Mouse (Mus musculus): ENCODE measurements around the gene Thap3. TPM values are rescaled to one million over a fixed set of nuclear protein-coding genes. Genes with fewer than 3 reads are reported as not detected.

Gene Thap3
- polyA plus RNA-seq, 1 experiment from 2014 or later: 42.7 TPM

- peaks cover 8% of the 10 kb centered on the region; the same call in 1 of the 2 replicates for H3K36me3 ChIP-seq (ENCODE audit: control insufficient read depth, insufficient read depth)
- no peaks in the 10 kb centered on the region for H3K4me1 ChIP-seq (replicated peaks; ENCODE audit: control insufficient read depth, insufficient read depth, low read length)
- no peak overlapping the region for H3K4me2 ChIP-seq (ENCODE audit: low read length)
- no peak overlapping the region for H3K9ac ChIP-seq (replicated peaks; ENCODE audit: low read depth, low read length)
- no peak overlapping the region for H3K27ac ChIP-seq (ENCODE audit: low read length)
- 91% methylated on average over 14 of the region's 14 CpGs for WGBS
- H3K27me3 ChIP-seq (replicated peaks; ENCODE audit: control insufficient read depth, insufficient read depth, low read length): no peaks in the 10 kb centered on the region
- H3K4me3 ChIP-seq (replicated peaks; ENCODE audit: low read length): no peak overlapping the region
- no peaks in the 10 kb centered on the region for H3K9me3 ChIP-seq (ENCODE audit: control insufficient read depth, low read length)
- no peak for ATAC-seq
Measured at GRCm38 (mm10) chr4:151948497-151949471, 40.0 kb downstream of the Thap3 start.

DNA sequence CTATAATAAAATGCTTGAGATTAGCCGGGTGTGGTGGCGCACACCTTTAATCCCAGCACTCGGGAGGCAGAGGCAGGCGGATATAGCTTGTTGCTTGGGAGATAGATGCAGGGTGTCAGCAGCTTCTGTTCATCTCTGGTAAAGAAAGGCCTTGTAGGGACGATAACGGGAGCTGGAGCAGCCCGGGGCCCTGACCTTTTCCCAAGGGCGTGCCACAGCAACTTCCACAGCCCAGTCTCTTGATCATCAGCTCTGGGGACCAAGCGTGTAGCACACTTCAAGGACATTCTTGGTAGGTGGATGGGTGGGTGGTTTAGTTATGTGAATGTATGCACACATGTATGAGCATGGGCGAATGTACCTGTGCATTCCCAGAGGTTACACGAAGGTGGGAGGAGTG is 42.6 kb downstream of the Thap3 start:
- no peak overlapping the region for H3K9ac ChIP-seq (replicated peaks; ENCODE audit: low read depth, low read length)
- WGBS: 93% methylated on average over 11 of the region's 11 CpGs
- no peak for ATAC-seq
- H3K9me3 ChIP-seq (ENCODE audit: control insufficient read depth, low read length): no peaks in the 10 kb centered on the region
- H3K4me1 ChIP-seq (replicated peaks; ENCODE audit: control insufficient read depth, insufficient read depth, low read length): no peaks in the 10 kb centered on the region
- H3K4me2 ChIP-seq (ENCODE audit: low read length): no peak overlapping the region
- no peak overlapping the region for H3K27ac ChIP-seq (ENCODE audit: low read length)
- no peaks in the 10 kb centered on the region for H3K36me3 ChIP-seq (ENCODE audit: control insufficient read depth, insufficient read depth)
- H3K27me3 ChIP-seq (replicated peaks; ENCODE audit: control insufficient read depth, insufficient read depth, low read length): no peaks in the 10 kb centered on the region
- H3K4me3 ChIP-seq (replicated peaks; ENCODE audit: low read length): no peak overlapping the region

- ATAC-seq: no peak
- H3K27ac ChIP-seq (ENCODE audit: low read length): no peak overlapping the region
- 93% methylated on average over 3 of the region's 3 CpGs for WGBS
- H3K27me3 ChIP-seq (replicated peaks; ENCODE audit: control insufficient read depth, insufficient read depth, low read length): no peaks in the 10 kb centered on the region
- no peak overlapping the region for H3K9ac ChIP-seq (replicated peaks; ENCODE audit: low read depth, low read length)
- H3K4me1 ChIP-seq (replicated peaks; ENCODE audit: control insufficient read depth, insufficient read depth, low read length): peaks cover 13% of the 10 kb centered on the region
- no peaks in the 10 kb centered on the region for H3K36me3 ChIP-seq (ENCODE audit: control insufficient read depth, insufficient read depth)
- no peak overlapping the region for H3K4me2 ChIP-seq (ENCODE audit: low read length)
- no peak overlapping the region for H3K4me3 ChIP-seq (replicated peaks; ENCODE audit: low read length)
- no peaks in the 10 kb centered on the region for H3K9me3 ChIP-seq (ENCODE audit: control insufficient read depth, low read length)
Measured at GRCm38 (mm10) chr4:151938089-151938488, 50.7 kb downstream of the Thap3 start.

DNA sequence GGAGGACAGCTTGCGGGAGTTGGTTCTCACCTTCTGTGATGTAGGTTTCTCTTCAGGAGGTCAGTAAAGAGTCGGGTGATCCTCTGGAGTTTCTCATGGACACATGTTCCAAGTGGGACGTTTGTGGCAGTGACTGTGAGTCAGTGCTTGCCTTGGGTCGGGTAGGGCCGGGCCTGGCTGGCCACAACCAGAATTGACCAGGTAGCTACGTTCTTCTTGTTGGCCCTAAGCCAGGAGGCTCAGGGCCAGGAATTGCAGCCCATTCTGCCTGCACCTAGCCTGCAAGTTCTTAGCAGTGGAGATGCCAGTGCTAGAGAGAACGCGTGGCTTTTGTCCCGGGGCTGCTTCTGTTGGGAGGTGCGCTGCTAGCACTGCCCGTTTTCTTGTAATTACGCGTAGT is 51.4 kb downstream of the Thap3 start:
- Histone ChIP-seq H3K4me1 (replicated peaks; ENCODE audit: control insufficient read depth, insufficient read depth, low read length) (peaks cover 13% of the 10 kb centered on the region), H3K27ac (ENCODE audit: low read length) (no peak overlapping the region), H3K4me2 (ENCODE audit: low read length) (no peak overlapping the region), H3K27me3 (replicated peaks; ENCODE audit: control insufficient read depth, insufficient read depth, low read length) (no peaks in the 10 kb centered on the region), H3K9ac (replicated peaks; ENCODE audit: low read depth, low read length) (no peak overlapping the region), H3K4me3 (replicated peaks; ENCODE audit: low read length) (no peak overlapping the region), H3K9me3 (ENCODE audit: control insufficient read depth, low read length) (no peaks in the 10 kb centered on the region), H3K36me3 (ENCODE audit: control insufficient read depth, insufficient read depth) (no peaks in the 10 kb centered on the region)
- ATAC-seq: no peak
- 81% methylated on average over 13 of the region's 13 CpGs for WGBS

DNA sequence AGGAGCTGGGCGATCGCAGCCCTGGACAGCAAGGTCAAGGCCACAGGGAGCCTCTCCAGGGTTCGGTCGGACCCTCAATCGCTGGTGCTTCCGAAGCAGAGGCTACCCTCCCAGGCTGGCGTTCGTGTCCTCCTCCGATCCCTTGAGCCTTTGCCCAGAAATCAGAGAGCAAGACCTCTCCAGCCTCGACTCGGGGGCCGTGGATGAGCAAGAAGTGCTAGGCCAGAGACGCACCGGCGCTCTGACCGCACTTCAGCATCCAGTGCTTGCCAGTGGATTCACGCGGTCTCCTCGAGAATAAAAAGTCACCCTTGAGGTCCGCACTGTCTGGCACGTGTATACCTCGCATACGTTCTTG is 54.6 kb downstream of the Thap3 start:
- Histone ChIP-seq H3K9me3 (ENCODE audit: control insufficient read depth, low read length) (no peaks in the 10 kb centered on the region), H3K4me1 (replicated peaks; ENCODE audit: control insufficient read depth, insufficient read depth, low read length) (peaks cover 13% of the 10 kb centered on the region), H3K36me3 (ENCODE audit: control insufficient read depth, insufficient read depth) (no peaks in the 10 kb centered on the region), H3K4me2 (ENCODE audit: low read length) (peak overlapping the region; percentile 98), H3K27me3 (replicated peaks; ENCODE audit: control insufficient read depth, insufficient read depth, low read length) (no peaks in the 10 kb centered on the region), H3K27ac (ENCODE audit: low read length) (no peak overlapping the region), H3K9ac (replicated peaks; ENCODE audit: low read depth, low read length) (peak overlapping the region; percentile 86), H3K4me3 (replicated peaks; ENCODE audit: low read length) (peak overlapping the region; percentile 93)
- 2% methylated on average over 23 of the region's 23 CpGs for WGBS
- ATAC-seq: no peak

DNA sequence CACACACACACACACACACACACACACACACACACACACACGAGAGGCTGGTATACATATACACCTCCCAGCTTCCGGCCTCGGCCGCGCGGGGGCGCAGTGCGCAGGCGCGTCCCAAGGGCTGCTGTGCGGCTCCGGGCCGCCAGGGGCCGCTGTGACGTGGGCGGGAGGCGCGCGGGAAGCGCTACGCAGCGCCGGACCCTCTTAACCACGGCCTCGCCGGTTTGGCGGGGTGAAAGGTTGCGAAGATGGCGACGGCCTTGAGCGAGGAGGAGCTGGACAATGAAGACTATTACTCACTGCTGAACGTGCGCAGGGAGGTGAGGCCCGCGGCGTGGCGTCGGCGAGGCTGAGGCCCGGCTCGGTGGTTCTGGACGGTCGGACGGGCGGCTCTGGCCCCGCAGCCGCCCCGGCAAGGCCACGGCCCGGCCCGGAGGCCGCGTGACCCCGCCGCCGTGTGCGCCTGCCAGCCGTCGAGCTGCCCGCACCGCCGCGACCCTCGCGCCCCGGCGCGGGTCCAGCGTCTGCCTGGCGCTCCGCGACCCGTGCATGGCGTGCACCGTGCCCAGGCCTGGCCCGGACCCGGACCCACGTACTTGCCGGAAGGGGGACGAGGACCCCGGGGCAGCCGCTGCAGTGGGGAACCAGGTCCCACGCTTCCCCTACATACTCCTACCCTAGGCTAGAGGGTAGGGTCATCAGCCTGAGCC is 55.1 kb downstream of the Thap3 start, which contains the start of gene Dnajc11:
Dnajc11 (plus strand) TSS at position 187 of the 710 bp plus-strand sequence.
- Histone ChIP-seq H3K27me3 (replicated peaks; ENCODE audit: control insufficient read depth, insufficient read depth, low read length) (no peaks in the 10 kb centered on the region), H3K9ac (replicated peaks; ENCODE audit: low read depth, low read length) (peak within 1 kb of the TSS; percentile 86), H3K27ac (ENCODE audit: low read length) (no peak within 1 kb of the TSS), H3K4me3 (replicated peaks; ENCODE audit: low read length) (peak within 1 kb of the TSS; percentile 93), H3K36me3 (ENCODE audit: control insufficient read depth, insufficient read depth) (no peaks in the 10 kb centered on the region), H3K9me3 (ENCODE audit: control insufficient read depth, low read length) (no peaks in the 10 kb centered on the region), H3K4me2 (ENCODE audit: low read length) (peak within 1 kb of the TSS; percentile 98), H3K4me1 (replicated peaks; ENCODE audit: control insufficient read depth, insufficient read depth, low read length) (peaks cover 13% of the 10 kb centered on the region)
- 0% methylated on average over 76 of the region's 83 CpGs for WGBS
- ATAC-seq: peak; percentile 94

Other genes starting within 250 kb of the Thap3 start
- 119 and 123 TPM in 2 replicates for gene Camta1, start 127.1 kb downstream of the Thap3 start, polyA plus RNA-seq (2015; fragmentation: Nextera tagmentation; extraction: Ambion mirVana)
- 84.2 and 89.8 TPM in 2 replicates for gene Dnajc11, start 55.3 kb downstream of the Thap3 start, polyA plus RNA-seq (2015; fragmentation: Nextera tagmentation; extraction: Ambion mirVana)
- 20.5 and 21.8 TPM in 2 replicates for gene Phf13, start 7.3 kb upstream of the Thap3 start, polyA plus RNA-seq (2015; fragmentation: Nextera tagmentation; extraction: Ambion mirVana)
- gene Klhl21, start 19.8 kb upstream of the Thap3 start, polyA plus RNA-seq (2015; fragmentation: Nextera tagmentation; extraction: Ambion mirVana): 2.9 and 3.6 TPM in 2 replicates
- 23.4 and 25.4 TPM in 2 replicates for gene Zbtb48, start 38.7 kb upstream of the Thap3 start, polyA plus RNA-seq (2015; fragmentation: Nextera tagmentation; extraction: Ambion mirVana)
- 0.97 and 1.6 TPM in 2 replicates for gene Tas1r1, start 49.6 kb upstream of the Thap3 start, polyA plus RNA-seq (2015; fragmentation: Nextera tagmentation; extraction: Ambion mirVana)
- gene Nol9, start 50.3 kb upstream of the Thap3 start, polyA plus RNA-seq (2015; fragmentation: Nextera tagmentation; extraction: Ambion mirVana): 25.1 and 27.7 TPM in 2 replicates
- 11.7 and 13.2 TPM in 2 replicates for gene Plekhg5, start 83.5 kb upstream of the Thap3 start, polyA plus RNA-seq (2015; fragmentation: Nextera tagmentation; extraction: Ambion mirVana)
- gene Tnfrsf25, start 126.9 kb upstream of the Thap3 start, polyA plus RNA-seq (2015; fragmentation: Nextera tagmentation; extraction: Ambion mirVana): 0.97 and 1.5 TPM in 2 replicates
- 0.08 and 0.12 TPM in 2 replicates for gene Espn, start 163.4 kb upstream of the Thap3 start, polyA plus RNA-seq (2015; fragmentation: Nextera tagmentation; extraction: Ambion mirVana)
- not detected in 2 replicates for gene Hes2, start 169.9 kb upstream of the Thap3 start, polyA plus RNA-seq (2015; fragmentation: Nextera tagmentation; extraction: Ambion mirVana)
- 210 and 269 TPM in 2 replicates for gene Acot7, start 189.1 kb upstream of the Thap3 start, polyA plus RNA-seq (2015; fragmentation: Nextera tagmentation; extraction: Ambion mirVana)